Mouse (Mus musculus): ENCODE measurements around the gene Ccdc6.

Ccdc6 gene

GRCm38 (mm10) chr10:70095031-70095470 lies 1.9 kb upstream of the Ccdc6 start:
- DNase-seq (ENCODE audit: low spot score), result peak; percentile 59

GRCm38 (mm10) chr10:70095506-70096270 lies 1.2 kb upstream of the Ccdc6 start:
- DNase-seq (ENCODE audit: low spot score), result no peak

GRCm38 (mm10) chr10:70097291-70097901 lies 475 bp downstream of the Ccdc6 start:
- DNase-seq (ENCODE audit: low spot score), result no peak

GRCm38 (mm10) chr10:70097911-70098569 lies 1.1 kb downstream of the Ccdc6 start:
- DNase-seq (ENCODE audit: low spot score), result peak; percentile 70

- no peak for DNase-seq (ENCODE audit: low spot score)
Measured at GRCm38 (mm10) chr10:70098626-70099025, 1.7 kb downstream of the Ccdc6 start.

GRCm38 (mm10) chr10:70099052-70099451 lies 2.1 kb downstream of the Ccdc6 start:
- no peak for DNase-seq (ENCODE audit: low spot score)

GRCm38 (mm10) chr10:70102086-70102485 lies 5.2 kb downstream of the Ccdc6 start:
- DNase-seq (ENCODE audit: low spot score), result no peak

- no peak for DNase-seq (ENCODE audit: low spot score)
Measured at GRCm38 (mm10) chr10:70108016-70108415, 11.1 kb downstream of the Ccdc6 start.

- DNase-seq (ENCODE audit: low spot score), result peak; percentile 56
Measured at GRCm38 (mm10) chr10:70109974-70110373, 13.1 kb downstream of the Ccdc6 start.

- peak; percentile 28 for DNase-seq (ENCODE audit: low spot score)
Measured at GRCm38 (mm10) chr10:70110815-70111214, 13.9 kb downstream of the Ccdc6 start.

GRCm38 (mm10) chr10:70111643-70112042 lies 14.7 kb downstream of the Ccdc6 start:
- DNase-seq (ENCODE audit: low spot score), result no peak

GRCm38 (mm10) chr10:70114048-70114635 lies 17.2 kb downstream of the Ccdc6 start:
- DNase-seq (ENCODE audit: low spot score), result no peak

GRCm38 (mm10) chr10:70116454-70116853 lies 19.5 kb downstream of the Ccdc6 start:
- DNase-seq (ENCODE audit: low spot score), result no peak

- DNase-seq (ENCODE audit: low spot score), result no peak
Measured at GRCm38 (mm10) chr10:70119451-70119850, 22.5 kb downstream of the Ccdc6 start.

- no peak for DNase-seq (ENCODE audit: low spot score)
Measured at GRCm38 (mm10) chr10:70119851-70120370, 23.0 kb downstream of the Ccdc6 start.

- peak; percentile 72 for DNase-seq (ENCODE audit: low spot score)
Measured at GRCm38 (mm10) chr10:70120671-70121405, 23.9 kb downstream of the Ccdc6 start.

GRCm38 (mm10) chr10:70121406-70121695 lies 24.4 kb downstream of the Ccdc6 start:
- no peak for DNase-seq (ENCODE audit: low spot score)

- DNase-seq (ENCODE audit: low spot score), result no peak
Measured at GRCm38 (mm10) chr10:70123454-70123853, 26.5 kb downstream of the Ccdc6 start.

- no peak for DNase-seq (ENCODE audit: low spot score)
Measured at GRCm38 (mm10) chr10:70125491-70125890, 28.6 kb downstream of the Ccdc6 start.

- DNase-seq (ENCODE audit: low spot score), result no peak
Measured at GRCm38 (mm10) chr10:70127273-70127672, 30.4 kb downstream of the Ccdc6 start.

- DNase-seq (ENCODE audit: low spot score), result no peak
Measured at GRCm38 (mm10) chr10:70128408-70128807, 31.5 kb downstream of the Ccdc6 start.

- DNase-seq (ENCODE audit: low spot score), result no peak
Measured at GRCm38 (mm10) chr10:70132087-70132560, 35.2 kb downstream of the Ccdc6 start.

All from urinary bladder, postnatal 14 days (tissue).